Mouse (Mus musculus) lung, embryonic 14.5 days (tissue): ENCODE measurements around the gene D930048N14Rik. TPM values are rescaled to one million over a fixed set of nuclear protein-coding genes. Genes with fewer than 3 reads are reported as not detected.
A peak's percentile ranks its signal among the peaks of the same experiment; 100 is the strongest.
"Not testable (repeated sequence)": the region's sequence is repeated elsewhere in the genome, so short reads cannot be mapped to it uniquely, and the experiment has no call there.

ENCODE experiments used
- ATAC-seq: fragments of 200-750 bp; cut with Nextera tagmentation; 2 replicates; pipeline ENCODE4 v1.8.0; 2017; ENCODE audit warnings: mild to moderate bottlenecking, moderate TSS enrichment, moderate library complexity; ENCODE audit not compliant: insufficient read depth
- DNase-seq: peaks from one replicate; pipeline ENCODE4 v3.0.0-alpha.2; 2015
- H3K27ac ChIP-seq: fragments of 300-500 bp; sonication (generic); 2 replicates; pipeline ENCODE4 v1.5.1; 2014; ENCODE audit warnings: low read depth, mild to moderate bottlenecking, moderate library complexity
- H3K27me3 ChIP-seq: fragments of 300-500 bp; sonication (generic); 2 replicates; pipeline ENCODE4 v1.6.1; 2014; ENCODE audit warnings: low read length, control low read depth; ENCODE audit not compliant: insufficient read depth
- H3K36me3 ChIP-seq: fragments of 300-500 bp; sonication (generic); 2 replicates; pipeline ENCODE4 v1.6.1; 2014; ENCODE audit warnings: control low read depth; ENCODE audit not compliant: insufficient read depth
- H3K4me1 ChIP-seq: fragments of 300-500 bp; sonication (generic); 2 replicates; pipeline ENCODE4 v1.6.1; 2014; ENCODE audit warnings: antibody characterized with exemption, control low read depth; ENCODE audit not compliant: insufficient read depth
- H3K4me2 ChIP-seq: fragments of 300-500 bp; sonication (generic); 2 replicates; pipeline ENCODE4 v1.6.1; 2014; ENCODE audit warnings: mild to moderate bottlenecking
- H3K4me3 ChIP-seq: fragments of 300-500 bp; sonication (generic); 2 replicates; pipeline ENCODE4 v1.5.1; 2014; ENCODE audit warnings: low read depth, low read length
- H3K9ac ChIP-seq: fragments of 300-500 bp; sonication (generic); 2 replicates; pipeline ENCODE4 v1.6.1; 2014
- H3K9me3 ChIP-seq: fragments of 300-500 bp; sonication (generic); 2 replicates; pipeline ENCODE4 v1.6.1; 2016; ENCODE audit warnings: low read depth, low read length, control low read depth
- CTCF ChIP-seq: IDR thresholded peaks from 2 replicates; pipeline ENCODE4 v1.5.1; 2016; ENCODE audit warnings: antibody characterized with exemption, low read depth
- WGBS: fragments of 180-500 bp; shearing (Covaris S2); extraction: QIAGEN DNeasy Blood & Tissue Kit; methylation state at CpG from one replicate; pipeline ENCODE4 v1.1.7; 2014; 5-methylcytosine and 5-hydroxymethylcytosine counted together
- polyA plus RNA-seq: library from polyadenylated mRNA; unstranded; fragments of >200 nt; fragmentation: Nextera tagmentation; extraction: Ambion mirVana; gene quantifications from 2 replicates; pipeline ENCODE4 v1.2.1, GENCODE M21; 2014

Gene D930048N14Rik
- polyA plus RNA-seq, 1 experiment from 2014 or later, result 3.4 TPM

- 82% methylated on average over 6 of the region's 6 CpGs for WGBS
- H3K36me3 ChIP-seq, result peaks cover 14% of the 10 kb centered on the region
- ATAC-seq, result no peak
- H3K9ac ChIP-seq, result no peak overlapping the region
- no peaks in the 10 kb centered on the region for H3K9me3 ChIP-seq
- H3K4me3 ChIP-seq, result no peak overlapping the region
- no peak overlapping the region for H3K4me2 ChIP-seq
- H3K27ac ChIP-seq, result peak overlapping the region; percentile 8; the same call in 1 of the 2 replicates
- no peak for TF ChIP-seq CTCF
- H3K27me3 ChIP-seq, result no peaks in the 10 kb centered on the region
- H3K4me1 ChIP-seq, result no peaks in the 10 kb centered on the region
- DNase-seq, result no peak
Observed at GRCm38 (mm10) chr11:51632130-51632753, 18.5 kb upstream of the D930048N14Rik start.

- H3K4me2 ChIP-seq, DNase-seq, H3K9me3 ChIP-seq, H3K27me3 ChIP-seq, H3K36me3 ChIP-seq, H3K4me1 ChIP-seq, H3K27ac ChIP-seq, H3K9ac ChIP-seq, ATAC-seq, H3K4me3 ChIP-seq: not testable (repeated sequence)
- 95% methylated on average over 7 of the region's 7 CpGs for WGBS
Observed at GRCm38 (mm10) chr11:51633200-51633599, 17.6 kb upstream of the D930048N14Rik start.

DNA sequence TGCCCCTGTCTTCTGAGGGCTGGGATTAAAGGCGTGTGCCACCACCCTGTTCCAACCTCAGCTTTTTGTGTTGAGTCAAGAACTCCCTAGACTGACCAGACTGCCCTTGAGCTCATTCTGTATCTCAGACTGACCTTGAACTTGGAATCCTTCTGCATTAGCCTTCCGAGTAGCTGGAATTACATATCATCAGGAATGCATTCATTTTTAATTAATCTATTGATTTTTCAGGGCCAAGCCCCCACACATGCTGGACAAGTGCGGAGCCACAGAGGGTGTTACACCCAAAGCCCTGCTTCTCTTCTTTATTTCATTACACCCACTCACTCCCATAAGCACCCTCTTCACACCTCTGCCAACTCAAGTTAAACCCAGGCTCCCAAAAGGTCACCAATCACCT lies 17.0 kb upstream of the D930048N14Rik start:
- Histone ChIP-seq H3K9me3 (no peaks in the 10 kb centered on the region), H3K4me3 (no peak overlapping the region), H3K36me3 (peaks cover 8% of the 10 kb centered on the region), H3K9ac (no peak overlapping the region), H3K4me2 (no peak overlapping the region), H3K27me3 (no peaks in the 10 kb centered on the region), H3K27ac (no peak overlapping the region), H3K4me1 (no peaks in the 10 kb centered on the region)
- no peak for TF ChIP-seq CTCF
- ATAC-seq, result no peak
- DNase-seq, result no peak
- 91% methylated on average over 3 of the region's 3 CpGs for WGBS

DNA sequence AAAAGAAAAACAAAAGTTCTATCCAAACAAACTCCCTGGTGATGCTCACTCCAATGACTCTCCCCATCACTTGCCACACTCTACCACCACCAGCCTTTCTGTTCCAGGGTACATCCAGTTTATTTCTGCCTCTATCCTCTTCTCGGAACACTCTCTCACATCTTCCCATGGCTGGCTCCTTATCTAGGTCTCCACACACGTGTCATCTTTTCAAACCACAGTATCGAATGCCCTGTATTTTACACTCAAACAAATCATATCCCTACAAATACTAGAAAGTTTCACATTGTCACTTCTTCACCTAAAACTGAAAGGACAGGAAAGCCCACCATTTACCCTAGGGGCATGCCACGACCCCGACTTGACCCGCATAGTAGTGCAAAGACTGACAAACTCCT lies 15.6 kb upstream of the D930048N14Rik start:
- Histone ChIP-seq H3K4me1 (no peaks in the 10 kb centered on the region), H3K27ac (peak overlapping the region; percentile 86), H3K9ac (peak overlapping the region; percentile 64), H3K9me3 (no peaks in the 10 kb centered on the region), H3K4me2 (peak overlapping the region; percentile 83), H3K36me3 (no peaks in the 10 kb centered on the region), H3K4me3 (peak overlapping the region; percentile 63), H3K27me3 (no peaks in the 10 kb centered on the region)
- WGBS, result 6% methylated on average over 6 of the region's 6 CpGs
- no peak for TF ChIP-seq CTCF
- ATAC-seq (no peak), DNase-seq (no peak)

GRCm38 (mm10) chr11:51635525-51636322 lies 15.0 kb upstream of the D930048N14Rik start, which contains the start of gene Rmnd5b:
Gene Rmnd5b (minus strand): TSS chr11:51635896.
- Histone ChIP-seq H3K4me2 (peak within 1 kb of the TSS; percentile 83), H3K4me1 (no peaks in the 10 kb centered on the region), H3K27me3 (no peaks in the 10 kb centered on the region), H3K4me3 (peak within 1 kb of the TSS; percentile 63), H3K27ac (peak within 1 kb of the TSS; percentile 86), H3K9ac (peak within 1 kb of the TSS; percentile 64), H3K9me3 (no peaks in the 10 kb centered on the region), H3K36me3 (no peaks in the 10 kb centered on the region)
- WGBS, result under 1% methylated on average over 61 of the region's 61 CpGs
- DNase-seq, result peak; percentile 87
- ATAC-seq, result peak; percentile 77
- peak; percentile 29; the same call in 1 of the 2 replicates for TF ChIP-seq CTCF

- ATAC-seq (0 out of 2 replicates have a peak, but pooled peaks have one; percentile 32), DNase-seq (peak; percentile 88)
- H3K4me1 ChIP-seq, result no peaks in the 10 kb centered on the region
- H3K36me3 ChIP-seq, result no peaks in the 10 kb centered on the region
- H3K4me2 ChIP-seq, result peak overlapping the region; percentile 83
- no peaks in the 10 kb centered on the region for H3K9me3 ChIP-seq
- TF ChIP-seq CTCF, result peak; percentile 77
- H3K9ac ChIP-seq, result peak overlapping the region; percentile 64
- peak overlapping the region; percentile 86 for H3K27ac ChIP-seq
- WGBS, result 2% methylated on average over 6 of the region's 6 CpGs
- no peaks in the 10 kb centered on the region for H3K27me3 ChIP-seq
- H3K4me3 ChIP-seq, result peak overlapping the region; percentile 63
Observed at GRCm38 (mm10) chr11:51636323-51636684, 14.4 kb upstream of the D930048N14Rik start.

DNA sequence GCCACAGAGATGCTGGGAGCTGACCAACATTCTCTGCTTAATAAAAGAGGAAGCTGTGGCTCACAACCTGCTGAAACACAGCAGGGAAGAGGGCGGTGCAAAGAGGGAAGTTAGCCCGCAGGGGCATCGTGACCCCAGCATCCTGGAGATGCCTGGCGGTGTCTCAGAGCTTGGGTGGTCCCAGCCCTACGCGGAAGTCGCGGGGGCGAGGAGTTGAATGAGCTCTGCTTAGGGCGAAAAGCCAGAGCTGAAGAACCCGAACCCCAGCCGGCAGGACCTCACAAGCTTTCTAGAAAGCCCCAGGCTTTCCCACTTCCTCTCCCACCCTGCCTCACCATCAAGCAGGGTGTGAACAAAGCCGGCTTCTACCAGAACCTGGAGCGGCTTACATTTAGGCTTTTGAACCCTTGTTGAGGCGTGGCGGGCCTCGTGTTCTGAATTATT lies 12.8 kb upstream of the D930048N14Rik start:
- peak; percentile 76 for DNase-seq
- peak; percentile 25; the same call in 1 of the 2 replicates for ATAC-seq
- Histone ChIP-seq H3K36me3 (peaks cover 6% of the 10 kb centered on the region; the same call in 1 of the 2 replicates), H3K27me3 (no peaks in the 10 kb centered on the region), H3K4me2 (peak overlapping the region; percentile 36), H3K27ac (peak overlapping the region; percentile 13), H3K9me3 (no peaks in the 10 kb centered on the region), H3K4me3 (no peak overlapping the region), H3K4me1 (no peaks in the 10 kb centered on the region), H3K9ac (no peak overlapping the region)
- no peak for TF ChIP-seq CTCF
- WGBS, result 4% methylated on average over 17 of the region's 17 CpGs
